Mouse (Mus musculus): ENCODE measurements around the gene Asic5.

DNA sequence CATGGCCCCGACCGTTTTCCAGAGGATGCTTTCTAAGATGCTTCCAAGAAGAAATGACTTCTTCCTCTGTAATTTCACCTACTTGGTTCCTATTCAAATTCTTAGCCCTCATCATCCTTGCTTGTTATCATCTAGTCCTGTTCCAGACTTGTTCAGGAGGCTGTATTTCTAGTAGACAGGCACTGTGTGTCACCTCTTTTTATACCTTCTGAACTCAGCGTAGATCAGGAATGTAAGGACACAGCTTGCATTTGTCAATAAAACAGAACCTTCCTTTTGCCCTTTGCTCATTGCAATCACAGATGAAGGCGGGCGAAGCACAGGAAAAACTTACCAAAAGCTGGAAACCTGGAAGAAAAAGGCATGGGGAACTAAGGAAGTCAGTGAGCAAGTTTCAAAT lies at the start of gene Asic5:
- no peak for TF ChIP-seq CTCF (IDR thresholded peaks at IDR 0.05; ENCODE audit: control insufficient read depth, insufficient read depth, insufficient read length)
- no peak for TF ChIP-seq MAX (IDR thresholded peaks at IDR 0.05)
